Mouse (Mus musculus) MEL (cell line): ENCODE results near the gene Hpn. TPM values are rescaled to one million over a fixed set of nuclear protein-coding genes. Genes with fewer than 3 reads are reported as not detected.

Source experiments
- DNase-seq: peaks from one replicate; pipeline ENCODE4 v3.0.0; 2011; ENCODE audit warnings: low read depth, low spot score
- H3K27ac ChIP-seq: 2 replicates; pipeline ENCODE4 v1.5.1; 2012; ENCODE audit warnings: low read depth, mild to moderate bottlenecking, control low read depth, low read length, moderate library complexity; ENCODE audit not compliant: control insufficient read depth
- H3K27me3 ChIP-seq, 2 experiments: fragments of 150-350 bp in 1 of 2; sonication (generic) in 1 of 2; 2 replicates each; pipeline ENCODE4 v1.6.1; 2012; ENCODE audit warnings: low read length in 2 of 2, mild to moderate bottlenecking in 2 of 2, improper control_type of control experiment in 1 of 2, moderate library complexity in 1 of 2; ENCODE audit not compliant: insufficient read depth in 2 of 2, control insufficient read depth in 1 of 2
- H3K36me3 ChIP-seq, 2 experiments: 2 replicates each; pipeline ENCODE4 v1.6.1; 2012 to 2014; ENCODE audit warnings: low read length in 2 of 2, improper control_type of control experiment in 1 of 2, inconsistent platforms in 1 of 2, mild to moderate bottlenecking in 1 of 2; ENCODE audit not compliant: insufficient read depth in 2 of 2, control insufficient read depth in 1 of 2
- H3K4me1 ChIP-seq, 2 experiments: fragments of 150-350 bp in 1 of 2; sonication (generic) in 1 of 2; 2 replicates each; pipeline ENCODE4 v1.6.1; 2012; ENCODE audit warnings: low read length in 2 of 2, improper control_type of control experiment in 1 of 2, mild to moderate bottlenecking in 1 of 2; ENCODE audit not compliant: insufficient read depth in 2 of 2, control insufficient read depth in 1 of 2
- H3K4me3 ChIP-seq, 2 experiments: fragments of 150-350 bp in 1 of 2; sonication (generic) in 1 of 2; 2 replicates each; pipeline ENCODE4 v1.5.1; 2012; ENCODE audit warnings: low read depth in 2 of 2, low read length in 2 of 2, mild to moderate bottlenecking in 2 of 2, moderate library complexity in 2 of 2, control low read depth in 1 of 2, improper control_type of control experiment in 1 of 2; ENCODE audit not compliant: control insufficient read depth in 1 of 2, insufficient read depth in 1 of 2
- H3K79me2 ChIP-seq: 2 replicates; pipeline ENCODE4 v1.6.1; 2012; ENCODE audit warnings: mild to moderate bottlenecking, low read length, moderate library complexity; ENCODE audit not compliant: control insufficient read depth, poor library complexity, insufficient read depth
- H3K9ac ChIP-seq: 2 replicates; pipeline ENCODE4 v1.6.1; 2012; ENCODE audit warnings: low read depth, mild to moderate bottlenecking, control low read depth, low read length, moderate library complexity; ENCODE audit not compliant: control insufficient read depth, poor library complexity, severe bottlenecking
- H3K9me3 ChIP-seq: fragments of 150-350 bp; sonication (generic); replicated peaks from 2 replicates; pipeline ENCODE4 v1.6.1; 2012; ENCODE audit warnings: mild to moderate bottlenecking, low read length, improper control_type of control experiment, moderate library complexity; ENCODE audit not compliant: insufficient read depth
- CHD1 ChIP-seq: IDR thresholded peaks from 2 replicates; pipeline ENCODE4 v1.6.1; 2012; ENCODE audit warnings: low read depth, mild to moderate bottlenecking, inconsistent platforms, low read length, improper control_type of control experiment
- CHD2 ChIP-seq: IDR thresholded peaks from 2 replicates; pipeline ENCODE4 v1.6.1; 2011; ENCODE audit warnings: low read length, improper control_type of control experiment
- ELF1 ChIP-seq: IDR thresholded peaks from 2 replicates; pipeline ENCODE4 v1.6.1; 2014; ENCODE audit warnings: low read depth, mild to moderate bottlenecking, inconsistent platforms, low read length, improper control_type of control experiment, moderate library complexity
- EP300 ChIP-seq, 2 experiments: IDR thresholded peaks; 2 replicates each; pipeline ENCODE4 v1.6.1; 2011; ENCODE audit warnings: improper control_type of control experiment in 2 of 2, low read length in 2 of 2, low read depth in 1 of 2, mild to moderate bottlenecking in 1 of 2
- GABPA ChIP-seq: IDR thresholded peaks from 2 replicates; pipeline ENCODE4 v1.6.1; 2012; ENCODE audit warnings: low read depth, mild to moderate bottlenecking, inconsistent platforms, low read length, improper control_type of control experiment, moderate library complexity
- JUND ChIP-seq: IDR thresholded peaks from 2 replicates; pipeline ENCODE4 v1.6.1; 2011; ENCODE audit warnings: low read depth, mild to moderate bottlenecking, improper control_type of control experiment, low read length
- MAFK ChIP-seq: IDR thresholded peaks from 2 replicates; pipeline ENCODE4 v1.6.1; 2011; ENCODE audit warnings: low read depth, mild to moderate bottlenecking, low read length, improper control_type of control experiment, borderline replicate concordance
- MAZ ChIP-seq: IDR thresholded peaks from 2 replicates; pipeline ENCODE4 v1.6.1; 2012; ENCODE audit warnings: low read depth, mild to moderate bottlenecking, inconsistent platforms, low read length, improper control_type of control experiment
- MXI1 ChIP-seq: IDR thresholded peaks from 2 replicates; pipeline ENCODE4 v1.6.1; 2011; ENCODE audit warnings: mild to moderate bottlenecking, low read depth, low read length, improper control_type of control experiment
- MYC ChIP-seq: IDR thresholded peaks from 2 replicates; pipeline ENCODE4 v1.6.1; 2011; ENCODE audit warnings: low read depth, mild to moderate bottlenecking, low read length, improper control_type of control experiment, moderate library complexity
- NELFE ChIP-seq: IDR thresholded peaks from 2 replicates; pipeline ENCODE4 v1.6.1; 2011; ENCODE audit warnings: low read depth, low read length, improper control_type of control experiment
- NRF1 ChIP-seq: IDR thresholded peaks from 2 replicates; pipeline ENCODE4 v1.6.1; 2014; ENCODE audit warnings: low read depth, mild to moderate bottlenecking, inconsistent platforms, low read length, improper control_type of control experiment, moderate library complexity; ENCODE audit not compliant: poor library complexity, insufficient read depth, severe bottlenecking
- RCOR1 ChIP-seq: IDR thresholded peaks from 2 replicates; pipeline ENCODE4 v1.6.1; 2012; ENCODE audit warnings: low read depth, mild to moderate bottlenecking, inconsistent platforms, low read length, improper control_type of control experiment
- SIN3A ChIP-seq: IDR thresholded peaks from 2 replicates; pipeline ENCODE4 v1.6.1; 2012; ENCODE audit warnings: low read length, improper control_type of control experiment, inconsistent platforms
- SMC3 ChIP-seq: IDR thresholded peaks from 2 replicates; pipeline ENCODE4 v1.6.1; 2011; ENCODE audit warnings: low read depth, low read length, improper control_type of control experiment
- TAL1 ChIP-seq: IDR thresholded peaks from 2 replicates; pipeline ENCODE4 v1.6.1; 2012; ENCODE audit warnings: mild to moderate bottlenecking, inconsistent platforms, low read length, moderate library complexity, mixed read lengths
- UBTF ChIP-seq: IDR thresholded peaks from 2 replicates; pipeline ENCODE4 v1.6.1; 2012; ENCODE audit warnings: low read depth, mild to moderate bottlenecking, inconsistent platforms, low read length, improper control_type of control experiment, moderate library complexity, borderline replicate concordance; ENCODE audit not compliant: insufficient read depth
- USF1 ChIP-seq: IDR thresholded peaks from 2 replicates; pipeline ENCODE4 v1.6.1; 2014; ENCODE audit warnings: low read depth, mild to moderate bottlenecking, inconsistent platforms, low read length, improper control_type of control experiment, moderate library complexity
- USF2 ChIP-seq, 2 experiments: IDR thresholded peaks; 2 replicates each; pipeline ENCODE4 v1.6.1; 2011 to 2012; ENCODE audit warnings: improper control_type of control experiment in 2 of 2, low read length in 2 of 2, borderline replicate concordance in 1 of 2, inconsistent platforms in 1 of 2, low read depth in 1 of 2, mild to moderate bottlenecking in 1 of 2; ENCODE audit not compliant: insufficient read depth in 1 of 2
- ZC3H11A ChIP-seq: IDR thresholded peaks from 2 replicates; pipeline ENCODE4 v1.6.1; 2012; ENCODE audit warnings: low read depth, mild to moderate bottlenecking, inconsistent platforms, low read length, improper control_type of control experiment
- ZMIZ1 ChIP-seq: IDR thresholded peaks from 2 replicates; pipeline ENCODE4 v1.6.1; 2012; ENCODE audit warnings: low read depth, mild to moderate bottlenecking, inconsistent platforms, low read length, improper control_type of control experiment, moderate library complexity
- ZNF384 ChIP-seq: IDR thresholded peaks from 2 replicates; pipeline ENCODE4 v1.6.1; 2012; ENCODE audit warnings: low read depth, mild to moderate bottlenecking, inconsistent platforms, low read length, improper control_type of control experiment
- polyA plus RNA-seq, 2 experiments: library from polyadenylated mRNA; stranded (reverse) in 1 of 2; unstranded in 1 of 2; fragments of >175 nt in 1 of 2; fragments of >200 nt in 1 of 2; gene quantifications; 2 replicates each; pipeline versions ENCODE4 v1.2.1 to v1.2.4; 2012; ENCODE audit warnings: low replicate concordance in 2 of 2, low read depth in 1 of 2; ENCODE audit not compliant: insufficient read length in 2 of 2, insufficient read depth in 1 of 2, missing spikeins in 1 of 2
- total RNA-seq: library from RNA; depleted of rRNA; stranded (reverse); fragments of 300-350 nt; gene quantifications from 2 replicates; pipeline ENCODE4 v1.2.3, GENCODE M21; 2012

Gene Hpn
- total and polyA plus RNA-seq, 3 experiments, result 1.1 to 1.6 TPM; not detected in 1

- DNase-seq, result no peak
- H3K9me3 ChIP-seq, result no peaks in the 10 kb centered on the region
These were observed 27.8 kb downstream of the Hpn start for GRCm38 (mm10) chr7:31087262-31087661.

GRCm38 (mm10) chr7:31086175-31086755, 28.8 kb downstream of the Hpn start:
- no peaks in the 10 kb centered on the region for H3K79me2 ChIP-seq
- H3K4me3 ChIP-seq, result no peak overlapping the region
- no peaks in the 10 kb centered on the region for H3K36me3 ChIP-seq
- no peak overlapping the region for H3K27ac ChIP-seq
- no peaks in the 10 kb centered on the region for H3K9me3 ChIP-seq
- H3K9ac ChIP-seq, result no peak overlapping the region
- TF ChIP-seq TAL1 (no peak), MAZ (no peak), MYC (no peak), EP300 (IDR thresholded peaks at IDR 0.05; ENCODE audit: low read depth in 1 of 2, low read length in 2 of 2) (no peak), SMC3 (no peak), UBTF (no peak), NELFE (no peak), NRF1 (no peak), MAFK (no peak), USF2 (IDR thresholded peaks at IDR 0.05; ENCODE audit: borderline replicate concordance in 1 of 2, insufficient read depth in 1 of 2, low read depth in 1 of 2, low read length in 2 of 2) (no peak), ZC3H11A (no peak), JUND (no peak), SIN3A (no peak), CHD1 (no peak), MXI1 (no peak), ZNF384 (no peak), CHD2 (no peak), USF1 (no peak)
- H3K27me3 ChIP-seq, result peaks cover 3 to 8% of the 10 kb centered on the region in 2 experiments
- DNase-seq, result no peak
- H3K4me1 ChIP-seq, result no peaks in the 10 kb centered on the region

More at GRCm38 (mm10) chr7:31087262-31087661, 27.8 kb downstream of the Hpn start:
- Histone ChIP-seq H3K36me3 (no peaks in the 10 kb centered on the region), H3K27me3 (peaks cover 0 to 6% of the 10 kb centered on the region in 2 experiments; a peak in 3 of 4 replicates), H3K9ac (no peak overlapping the region), H3K79me2 (no peaks in the 10 kb centered on the region), H3K27ac (no peak overlapping the region), H3K4me3 (no peak overlapping the region), H3K4me1 (no peaks in the 10 kb centered on the region)
- TF ChIP-seq MAZ (no peak), JUND (no peak), ZMIZ1 (no peak), RCOR1 (no peak), ELF1 (no peak), MXI1 (no peak), GABPA (no peak), USF2 (IDR thresholded peaks at IDR 0.05; ENCODE audit: borderline replicate concordance in 1 of 2, insufficient read depth in 1 of 2, low read depth in 1 of 2, low read length in 2 of 2) (no peak), MYC (no peak), USF1 (no peak)
